Mouse (Mus musculus): ENCODE results near the gene Abhd2. TPM values are rescaled to one million over a fixed set of nuclear protein-coding genes. Genes with fewer than 3 reads are reported as not detected.

Gene Abhd2
- polyA plus RNA-seq, 1 experiment from 2014 or later: 7.0 TPM

GRCm38 (mm10) chr7:79247881-79248389, 25.1 kb upstream of the Abhd2 start:
- no peak overlapping the region for H3K4me3 ChIP-seq
- no peaks in the 10 kb centered on the region for H3K9me3 ChIP-seq (replicated peaks)
- H3K27me3 ChIP-seq (ENCODE audit: low read depth, poor library complexity, severe bottlenecking): no peaks in the 10 kb centered on the region
- H3K36me3 ChIP-seq: no peaks in the 10 kb centered on the region
- DNase-seq (ENCODE audit: low spot score): no peak
- no peak overlapping the region; the same call in 1 of the 2 replicates for H3K27ac ChIP-seq
- H3K4me1 ChIP-seq: peaks cover 9% of the 10 kb centered on the region
- 78% methylated on average over 7 of the region's 7 CpGs for WGBS

DNA sequence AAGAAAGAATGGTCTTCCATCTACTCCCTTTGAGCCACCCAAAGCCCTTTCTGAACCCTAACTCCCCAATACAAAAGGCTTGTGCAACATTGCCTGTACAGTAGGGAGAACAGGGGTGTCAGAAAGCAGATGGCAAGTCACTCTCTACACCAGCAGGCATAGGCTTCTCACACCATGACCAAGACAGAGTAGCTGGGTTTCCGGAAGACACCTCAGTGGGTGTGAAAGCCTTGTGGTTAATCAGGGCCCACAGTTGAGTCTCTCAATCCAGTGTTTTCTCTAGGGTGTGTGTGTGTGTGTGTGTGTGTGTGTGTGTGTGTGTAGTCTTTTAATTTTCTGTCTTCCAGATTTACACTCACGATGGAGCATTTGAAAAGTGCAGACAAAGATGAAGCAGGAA, 23.4 kb upstream of the Abhd2 start:
- Histone ChIP-seq H3K27ac (no peak overlapping the region), H3K4me1 (peaks cover 9% of the 10 kb centered on the region), H3K36me3 (no peaks in the 10 kb centered on the region), H3K9me3 (replicated peaks) (no peaks in the 10 kb centered on the region), H3K27me3 (ENCODE audit: low read depth, poor library complexity, severe bottlenecking) (no peaks in the 10 kb centered on the region), H3K4me3 (no peak overlapping the region)
- 91% methylated on average over 2 of the region's 2 CpGs for WGBS
- DNase-seq (ENCODE audit: low spot score): no peak

DNA sequence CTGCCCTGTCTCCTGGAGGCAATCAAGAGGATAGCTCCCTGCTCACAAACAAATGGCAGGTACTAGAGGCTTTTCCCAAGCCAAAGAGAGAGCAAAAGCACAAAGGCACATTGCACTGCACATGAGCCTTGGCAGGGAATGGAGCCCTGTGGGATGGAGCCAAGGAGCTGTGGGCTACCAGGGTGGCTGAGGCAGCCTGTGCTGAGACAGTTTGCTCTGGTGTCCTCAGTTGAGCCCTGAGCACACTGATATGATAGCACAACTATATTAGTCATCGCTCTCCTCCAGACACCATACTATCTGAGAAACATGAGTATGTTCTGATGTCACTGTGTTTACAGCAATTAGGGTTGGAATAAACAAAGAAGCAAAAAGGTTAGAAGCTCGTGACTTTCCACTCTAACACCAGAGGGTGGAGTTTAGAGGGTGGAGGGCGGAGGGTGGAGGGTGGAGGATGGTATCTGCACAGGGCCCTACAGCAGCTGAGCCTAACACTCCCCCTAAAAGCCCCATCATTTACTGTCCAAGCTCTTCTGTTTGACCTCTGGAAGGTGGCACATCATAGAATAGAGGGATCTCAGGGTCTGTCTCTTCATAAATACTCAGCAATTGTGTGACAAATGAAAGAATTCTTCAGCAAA, 18.6 kb upstream of the Abhd2 start:
- DNase-seq (ENCODE audit: low spot score): no peak
- H3K27ac ChIP-seq: no peak overlapping the region
- H3K27me3 ChIP-seq (ENCODE audit: low read depth, poor library complexity, severe bottlenecking): no peaks in the 10 kb centered on the region
- no peaks in the 10 kb centered on the region for H3K9me3 ChIP-seq (replicated peaks)
- H3K4me3 ChIP-seq: no peak overlapping the region
- H3K36me3 ChIP-seq: no peaks in the 10 kb centered on the region
- H3K4me1 ChIP-seq: no peaks in the 10 kb centered on the region
- WGBS: 72% methylated on average over 3 of the region's 3 CpGs

GRCm38 (mm10) chr7:79255350-79255749, 17.6 kb upstream of the Abhd2 start:
- no peaks in the 10 kb centered on the region for H3K4me1 ChIP-seq
- H3K9me3 ChIP-seq (replicated peaks): no peaks in the 10 kb centered on the region
- WGBS: 93% methylated on average over 7 of the region's 7 CpGs
- no peaks in the 10 kb centered on the region for H3K27me3 ChIP-seq (ENCODE audit: low read depth, poor library complexity, severe bottlenecking)
- H3K36me3 ChIP-seq: no peaks in the 10 kb centered on the region
- H3K27ac ChIP-seq: no peak overlapping the region
- H3K4me3 ChIP-seq: no peak overlapping the region
- no peak for DNase-seq (ENCODE audit: low spot score)

DNA sequence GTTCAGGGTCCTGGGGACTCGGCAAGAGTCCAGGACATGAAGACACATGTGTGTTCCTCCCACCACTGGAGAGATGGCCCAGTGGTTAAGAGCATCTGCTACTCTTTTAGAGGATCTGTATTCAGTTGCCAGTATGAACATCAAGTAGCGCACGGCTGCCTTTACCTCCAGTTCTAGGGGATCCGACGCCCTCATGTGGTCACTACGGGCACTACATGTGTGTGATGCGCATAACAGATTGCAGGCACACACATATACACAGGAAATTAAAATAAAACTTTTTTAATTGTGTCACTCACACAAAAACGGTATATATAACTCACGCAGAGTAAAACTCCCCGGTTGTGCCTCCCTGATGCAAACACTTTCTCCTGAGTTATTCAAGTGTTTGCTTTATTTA, 17.2 kb upstream of the Abhd2 start:
- no peak overlapping the region for H3K27ac ChIP-seq
- H3K27me3 ChIP-seq (ENCODE audit: low read depth, poor library complexity, severe bottlenecking): no peaks in the 10 kb centered on the region
- DNase-seq (ENCODE audit: low spot score): no peak
- WGBS: 88% methylated on average over 10 of the region's 10 CpGs
- H3K4me3 ChIP-seq: no peak overlapping the region
- H3K4me1 ChIP-seq: no peaks in the 10 kb centered on the region
- no peaks in the 10 kb centered on the region for H3K9me3 ChIP-seq (replicated peaks)
- no peaks in the 10 kb centered on the region for H3K36me3 ChIP-seq

GRCm38 (mm10) chr7:79256716-79257115, 16.3 kb upstream of the Abhd2 start:
- no peak for DNase-seq (ENCODE audit: low spot score)
- Histone ChIP-seq H3K9me3 (replicated peaks) (no peaks in the 10 kb centered on the region), H3K4me3 (no peak overlapping the region), H3K27ac (no peak overlapping the region), H3K36me3 (no peaks in the 10 kb centered on the region), H3K27me3 (ENCODE audit: low read depth, poor library complexity, severe bottlenecking) (no peaks in the 10 kb centered on the region), H3K4me1 (no peaks in the 10 kb centered on the region)
- WGBS: 90% methylated on average over 4 of the region's 4 CpGs

GRCm38 (mm10) chr7:79258981-79259542, 13.9 kb upstream of the Abhd2 start:
- H3K9me3 ChIP-seq (replicated peaks): no peaks in the 10 kb centered on the region
- H3K27ac ChIP-seq: no peak overlapping the region
- no peak overlapping the region for H3K4me3 ChIP-seq
- H3K36me3 ChIP-seq: no peaks in the 10 kb centered on the region
- peaks cover 6% of the 10 kb centered on the region; the same call in 1 of the 2 replicates for H3K4me1 ChIP-seq
- H3K27me3 ChIP-seq (ENCODE audit: low read depth, poor library complexity, severe bottlenecking): no peaks in the 10 kb centered on the region
- DNase-seq (ENCODE audit: low spot score): no peak
- WGBS: 88% methylated on average over 10 of the region's 10 CpGs

GRCm38 (mm10) chr7:79262478-79262877, 10.5 kb upstream of the Abhd2 start:
- Histone ChIP-seq H3K4me3 (no peak overlapping the region), H3K27ac (0 out of 2 replicates have a peak overlapping the region, but pooled peaks have one; percentile 19), H3K9me3 (replicated peaks) (no peaks in the 10 kb centered on the region), H3K4me1 (peaks cover 6% of the 10 kb centered on the region; the same call in 1 of the 2 replicates), H3K36me3 (no peaks in the 10 kb centered on the region), H3K27me3 (ENCODE audit: low read depth, poor library complexity, severe bottlenecking) (no peaks in the 10 kb centered on the region)
- WGBS: 84% methylated on average over 8 of the region's 8 CpGs
- no peak for DNase-seq (ENCODE audit: low spot score)

- WGBS: 95% methylated on average over 3 of the region's 3 CpGs
- Histone ChIP-seq H3K4me1 (peaks cover 6% of the 10 kb centered on the region; the same call in 1 of the 2 replicates), H3K27ac (no peak overlapping the region), H3K4me3 (no peak overlapping the region), H3K27me3 (ENCODE audit: low read depth, poor library complexity, severe bottlenecking) (no peaks in the 10 kb centered on the region), H3K36me3 (no peaks in the 10 kb centered on the region), H3K9me3 (replicated peaks) (no peaks in the 10 kb centered on the region)
- DNase-seq (ENCODE audit: low spot score): no peak
These were observed 9.2 kb upstream of the Abhd2 start for GRCm38 (mm10) chr7:79263776-79264175.

DNA sequence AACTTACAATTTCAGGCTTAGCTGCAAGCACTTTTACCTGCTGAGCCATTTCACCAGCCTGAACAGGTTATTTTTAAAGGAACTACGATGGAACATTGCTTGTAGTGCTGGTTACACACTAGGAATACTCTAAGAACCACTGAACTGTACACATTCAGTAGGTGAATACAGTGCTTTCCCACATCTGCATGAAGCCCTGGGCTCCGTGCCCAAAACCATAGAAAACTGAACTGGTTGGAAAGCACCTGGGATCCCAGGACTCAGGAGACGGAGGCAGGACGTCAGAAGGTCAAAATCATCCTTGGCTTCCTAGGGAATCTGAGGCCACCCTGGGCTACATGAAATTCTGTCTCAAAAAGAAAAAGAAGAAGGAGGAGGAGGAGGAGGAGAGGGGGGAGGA, 6.8 kb upstream of the Abhd2 start:
- H3K36me3 ChIP-seq: no peaks in the 10 kb centered on the region
- no peak for DNase-seq (ENCODE audit: low spot score)
- no peaks in the 10 kb centered on the region for H3K27me3 ChIP-seq (ENCODE audit: low read depth, poor library complexity, severe bottlenecking)
- H3K27ac ChIP-seq: no peak overlapping the region
- WGBS: 86% methylated on average over 4 of the region's 4 CpGs
- peaks cover 6% of the 10 kb centered on the region; the same call in 1 of the 2 replicates for H3K4me1 ChIP-seq
- H3K4me3 ChIP-seq: no peak overlapping the region
- no peaks in the 10 kb centered on the region for H3K9me3 ChIP-seq (replicated peaks)

- no peak for DNase-seq (ENCODE audit: low spot score)
- 45% methylated on average over 7 of the region's 7 CpGs for WGBS
- no peaks in the 10 kb centered on the region for H3K36me3 ChIP-seq
- no peaks in the 10 kb centered on the region for H3K9me3 ChIP-seq (replicated peaks)
- H3K4me1 ChIP-seq: peaks cover 8% of the 10 kb centered on the region
- H3K27ac ChIP-seq: no peak overlapping the region
- H3K27me3 ChIP-seq (ENCODE audit: low read depth, poor library complexity, severe bottlenecking): no peaks in the 10 kb centered on the region
- H3K4me3 ChIP-seq: no peak overlapping the region
These were observed 5.2 kb upstream of the Abhd2 start for GRCm38 (mm10) chr7:79267690-79268388.

DNA sequence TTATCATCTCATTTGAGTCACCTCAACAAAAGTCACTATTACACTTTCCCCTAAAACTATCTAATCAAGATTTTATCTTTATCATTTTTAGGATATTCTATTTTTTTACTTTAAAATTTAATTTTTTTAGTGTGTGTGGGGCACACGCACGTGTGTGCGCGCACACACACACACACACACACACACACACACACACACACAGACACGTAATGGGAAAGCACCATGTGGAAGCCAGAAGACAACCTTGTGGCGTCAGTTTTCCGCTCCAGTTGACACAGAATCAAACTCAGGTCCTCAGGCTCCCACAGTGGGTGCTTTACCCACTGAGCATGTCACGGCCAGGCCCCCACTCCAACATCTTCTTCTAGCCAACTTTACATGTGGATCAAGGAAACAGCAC, 4.1 kb upstream of the Abhd2 start:
- H3K4me1 ChIP-seq: peaks cover 13% of the 10 kb centered on the region
- no peaks in the 10 kb centered on the region for H3K36me3 ChIP-seq
- no peak for DNase-seq (ENCODE audit: low spot score)
- no peaks in the 10 kb centered on the region for H3K9me3 ChIP-seq (replicated peaks)
- no peak overlapping the region for H3K4me3 ChIP-seq
- no peak overlapping the region for H3K27ac ChIP-seq
- 92% methylated on average over 8 of the region's 8 CpGs for WGBS
- H3K27me3 ChIP-seq (ENCODE audit: low read depth, poor library complexity, severe bottlenecking): no peaks in the 10 kb centered on the region

- Histone ChIP-seq H3K4me3 (no peak overlapping the region), H3K9me3 (replicated peaks) (no peaks in the 10 kb centered on the region), H3K27ac (no peak overlapping the region), H3K4me1 (peaks cover 18% of the 10 kb centered on the region), H3K36me3 (no peaks in the 10 kb centered on the region), H3K27me3 (ENCODE audit: low read depth, poor library complexity, severe bottlenecking) (no peaks in the 10 kb centered on the region)
- DNase-seq (ENCODE audit: low spot score): no peak
- WGBS: 42% methylated on average over 8 of the region's 8 CpGs
These were observed 3.6 kb upstream of the Abhd2 start for GRCm38 (mm10) chr7:79269411-79269810.
